Mouse (Mus musculus): Measurements from ENCODE around the gene Lmln.

DNA sequence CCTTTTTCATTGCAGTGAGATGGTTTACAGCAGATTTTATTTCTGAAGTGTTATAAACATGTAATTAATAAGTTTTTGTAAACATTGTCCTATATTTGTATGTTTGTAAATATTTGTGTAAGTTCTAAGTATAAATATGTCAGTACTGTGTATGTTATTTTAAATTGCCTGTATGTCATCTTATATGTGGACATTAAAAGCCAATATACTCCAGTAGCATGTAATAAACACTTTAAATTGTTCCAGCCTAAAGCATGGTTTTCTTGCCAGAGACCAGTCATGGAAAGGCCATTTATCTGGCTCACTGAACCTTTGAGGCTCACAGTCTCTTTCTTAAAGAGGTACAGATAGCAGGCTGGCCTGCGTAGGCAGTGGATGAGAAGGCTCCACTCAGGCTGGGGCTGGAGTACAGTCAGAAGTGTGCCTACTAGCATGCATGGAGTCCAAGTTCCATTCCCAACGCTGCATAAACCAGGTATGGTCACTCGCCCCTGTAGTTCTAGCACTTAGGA lies 46.9 kb upstream of the Lmln start:
- TF ChIP-seq CTCF (IDR thresholded peaks at IDR 0.05; ENCODE audit: extremely low read depth, insufficient read depth, low read length) (no peak), POLR2A (IDR thresholded peaks at IDR 0.05; ENCODE audit: extremely low read depth, insufficient read depth, low read length) (no peak)
